Mouse (Mus musculus) hindbrain, embryonic 12.5 days (tissue): ENCODE data around the gene Zmym1. TPM values are rescaled to one million over a fixed set of nuclear protein-coding genes. Genes with fewer than 3 reads are reported as not detected.

ENCODE experiments used
- polyA plus RNA-seq: library from polyadenylated mRNA; unstranded; fragments of >200 nt; fragmentation: Nextera tagmentation; extraction: Ambion mirVana; gene quantifications from 2 replicates; pipeline ENCODE4 v1.2.1, GENCODE M21; 2016

Gene Zmym1
- polyA plus RNA-seq, 1 experiment from 2014 or later, result 25.7 TPM

Other genes starting within 250 kb of the Zmym1 start
- gene Zmym4, start 93.0 kb downstream of the Zmym1 start, polyA plus RNA-seq, result 43.9 and 46.0 TPM in 2 replicates
- gene Sfpq, start 39.8 kb downstream of the Zmym1 start, polyA plus RNA-seq, result 178 and 204 TPM in 2 replicates
- gene Zmym6, start 16.2 kb upstream of the Zmym1 start, polyA plus RNA-seq, result 36.0 and 41.1 TPM in 2 replicates
- gene Tmem35b, start 62.5 kb upstream of the Zmym1 start, polyA plus RNA-seq, result 19.8 and 20.0 TPM in 2 replicates
- gene Dlgap3, start 108.1 kb upstream of the Zmym1 start, polyA plus RNA-seq, result 12.5 and 13.3 TPM in 2 replicates
- gene Smim12, start 182.6 kb upstream of the Zmym1 start, polyA plus RNA-seq, result 44.7 and 50.6 TPM in 2 replicates